Mouse (Mus musculus): Measurements from ENCODE around the gene 1700018F24Rik.
"Not testable (repeated sequence)": the region's sequence is repeated elsewhere in the genome, so short reads cannot be mapped to it uniquely, and the experiment has no call there.

The 1700018F24Rik gene

DNA sequence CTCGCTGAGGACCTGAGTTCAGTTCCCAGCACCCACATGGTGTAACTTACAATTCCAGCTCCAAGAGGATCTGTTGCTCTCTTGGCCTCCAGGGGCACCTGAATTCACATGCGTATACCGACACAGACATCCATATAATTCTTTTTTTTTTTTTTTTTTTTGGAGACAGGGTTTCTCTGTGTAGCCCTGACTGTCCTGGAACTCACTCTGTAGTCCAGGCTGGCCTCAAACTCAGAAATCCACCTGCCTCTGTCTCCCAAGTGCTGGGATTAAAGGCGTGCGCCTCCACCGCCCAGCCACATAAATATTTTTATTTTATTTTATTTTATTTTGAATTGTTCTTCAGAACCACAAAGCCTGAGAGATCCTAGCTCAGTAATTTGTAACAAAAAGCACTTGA is 40.4 kb downstream of the 1700018F24Rik start:
- DNase-seq (ENCODE audit: inconsistent ontology term), result not testable (repeated sequence)

GRCm38 (mm10) chr5:145083632-145084451 is 41.1 kb downstream of the 1700018F24Rik start, which contains the start of the genes Arpc1a and Kpna7:
Arpc1a (plus strand) TSS chr5:145083830.
Kpna7 (minus strand) TSS chr5:145084030.
- DNase-seq (ENCODE audit: inconsistent ontology term), result peak; percentile 93

GRCm38 (mm10) chr5:145084822-145085221 is 42.0 kb downstream of the 1700018F24Rik start:
- DNase-seq (ENCODE audit: inconsistent ontology term), result no peak

- no peak for DNase-seq (ENCODE audit: inconsistent ontology term)
Measured at GRCm38 (mm10) chr5:145088186-145088585, 45.4 kb downstream of the 1700018F24Rik start.

GRCm38 (mm10) chr5:145089878-145090277 is 47.1 kb downstream of the 1700018F24Rik start:
- DNase-seq (ENCODE audit: inconsistent ontology term), result no peak

Measured in Muller cell, postnatal 12 days (primary cell).